Mouse (Mus musculus) bone marrow macrophage, adult 2 months (primary cell): ENCODE data around the gene Grm1.

ENCODE experiments used
- CTCF ChIP-seq: IDR thresholded peaks from 2 replicates; pipeline ENCODE4 v1.5.1; 2012; ENCODE audit warnings: low read depth, mild to moderate bottlenecking, low read length, moderate library complexity
- POLR2A ChIP-seq: IDR thresholded peaks from 2 replicates; pipeline ENCODE4 v1.6.1; 2012; ENCODE audit warnings: mild to moderate bottlenecking, low read depth, low read length, borderline replicate concordance

GRCm38 (mm10) chr10:11049361-11049760 is 32.8 kb downstream of the Grm1 start:
- no peak for TF ChIP-seq POLR2A
- no peak for TF ChIP-seq CTCF
